Mouse (Mus musculus): ENCODE data around the gene Mxi1.

- TF ChIP-seq CTCF (IDR thresholded peaks at IDR 0.05; ENCODE audit: low read depth, low read length): no peak
- no peak for TF ChIP-seq POLR2A (IDR thresholded peaks at IDR 0.05; ENCODE audit: insufficient read depth, low read length)
- no peak for TF ChIP-seq EP300 (IDR thresholded peaks at IDR 0.05; ENCODE audit: insufficient read depth, low read depth, low read length)
Observed at GRCm38 (mm10) chr19:53405810-53406209, 95.5 kb downstream of the Mxi1 start.
